Mouse (Mus musculus): Measurements from ENCODE around the gene Olfr541.
"Not testable (repeated sequence)": the region's sequence is repeated elsewhere in the genome, so short reads cannot be mapped to it uniquely, and the experiment has no call there.

The Olfr541 gene

GRCm38 (mm10) chr7:140696967-140697366 is at the start of gene Olfr541:
Gene Olfr541 (plus strand): TSS chr7:140697267.
- no peak for DNase-seq (ENCODE audit: low spot score)

- DNase-seq (ENCODE audit: low spot score): no peak
These were observed 37.4 kb upstream of the Olfr541 start, which contains the start of gene Olfr539 for GRCm38 (mm10) chr7:140659630-140660029. Gene Olfr539 (plus strand): TSS chr7:140659930.

- not testable (repeated sequence) for DNase-seq (ENCODE audit: low spot score)
These were observed 26.4 kb upstream of the Olfr541 start for GRCm38 (mm10) chr7:140670693-140671092.

- no peak for DNase-seq (ENCODE audit: low spot score)
These were observed 21.2 kb upstream of the Olfr541 start for GRCm38 (mm10) chr7:140675863-140676262.

GRCm38 (mm10) chr7:140679591-140679990 is 17.5 kb upstream of the Olfr541 start:
- not testable (repeated sequence) for DNase-seq (ENCODE audit: low spot score)

- DNase-seq (ENCODE audit: low spot score): no peak
These were observed 15.4 kb upstream of the Olfr541 start, which contains the start of gene Olfr45 for GRCm38 (mm10) chr7:140681651-140682050. Gene Olfr45 (plus strand): TSS chr7:140681951.

- no peak for DNase-seq (ENCODE audit: low spot score)
These were observed 9.3 kb downstream of the Olfr541 start for GRCm38 (mm10) chr7:140706348-140706747.

GRCm38 (mm10) chr7:140707536-140708284 is 10.6 kb downstream of the Olfr541 start:
- no peak for DNase-seq (ENCODE audit: low spot score)

- DNase-seq (ENCODE audit: low spot score): no peak
These were observed 20.3 kb downstream of the Olfr541 start for GRCm38 (mm10) chr7:140717155-140718055.

- no peak for DNase-seq (ENCODE audit: low spot score)
These were observed 24.0 kb downstream of the Olfr541 start for GRCm38 (mm10) chr7:140721095-140721494.

GRCm38 (mm10) chr7:140725558-140725957 is 28.5 kb downstream of the Olfr541 start:
- DNase-seq (ENCODE audit: low spot score): no peak

GRCm38 (mm10) chr7:140733162-140733561 is 36.1 kb downstream of the Olfr541 start:
- DNase-seq (ENCODE audit: low spot score): no peak

GRCm38 (mm10) chr7:140747402-140747801 is 50.3 kb downstream of the Olfr541 start:
- DNase-seq (ENCODE audit: low spot score): no peak

- DNase-seq (ENCODE audit: low spot score): no peak
These were observed 51.2 kb downstream of the Olfr541 start for GRCm38 (mm10) chr7:140748116-140748826.

- no peak for DNase-seq (ENCODE audit: low spot score)
These were observed 51.7 kb downstream of the Olfr541 start for GRCm38 (mm10) chr7:140748827-140749160.

- DNase-seq (ENCODE audit: low spot score): no peak
These were observed 57.5 kb downstream of the Olfr541 start for GRCm38 (mm10) chr7:140754556-140754955.
